Mouse (Mus musculus) spleen, postnatal 4 days (tissue): ENCODE results near the gene Fam78a.

Source experiments
- DNase-seq, 2 experiments: peaks; one replicate each; pipeline ENCODE4 v3.0.0; 2022; ENCODE audit warnings: low spot score in 2 of 2

The Fam78a gene

GRCm38 (mm10) chr2:32102944-32103343 is 18.3 kb upstream of the Fam78a start:
- DNase-seq = no peak

GRCm38 (mm10) chr2:32096122-32096420 is 11.4 kb upstream of the Fam78a start:
- DNase-seq = no peak

- no peak for DNase-seq
Measured at GRCm38 (mm10) chr2:32095351-32096121, 10.9 kb upstream of the Fam78a start, which contains the start of gene Plpp7. TSS of gene Plpp7 (plus strand) at chr2:32095528.

- no peak for DNase-seq
Measured at GRCm38 (mm10) chr2:32094001-32094707, 9.5 kb upstream of the Fam78a start.

GRCm38 (mm10) chr2:32091956-32092355 is 7.3 kb upstream of the Fam78a start:
- DNase-seq = no peak

GRCm38 (mm10) chr2:32090145-32090544 is 5.5 kb upstream of the Fam78a start:
- DNase-seq = no peak

GRCm38 (mm10) chr2:32089606-32090005 is 4.9 kb upstream of the Fam78a start:
- no peak for DNase-seq

- no peak for DNase-seq
Measured at GRCm38 (mm10) chr2:32088372-32088981, 3.8 kb upstream of the Fam78a start.

GRCm38 (mm10) chr2:32087606-32088005 is 2.9 kb upstream of the Fam78a start:
- no peak for DNase-seq

GRCm38 (mm10) chr2:32085231-32085630 is 574 bp upstream of the Fam78a start:
- peak in 1 of 2 experiments; percentile 68 for DNase-seq

- no peak for DNase-seq
Measured at GRCm38 (mm10) chr2:32084872-32085199, 179 bp upstream of the Fam78a start.

GRCm38 (mm10) chr2:32083159-32084011 is 1.3 kb downstream of the Fam78a start:
- DNase-seq = peak; percentile 79 to 90

GRCm38 (mm10) chr2:32082229-32082628 is 2.4 kb downstream of the Fam78a start:
- DNase-seq = peak in 1 of 2 experiments; percentile 74

GRCm38 (mm10) chr2:32081296-32081929 is 3.2 kb downstream of the Fam78a start:
- DNase-seq = no peak

GRCm38 (mm10) chr2:32080681-32081080 is 4.0 kb downstream of the Fam78a start:
- no peak for DNase-seq

- DNase-seq = no peak
Measured at GRCm38 (mm10) chr2:32079191-32079725, 5.4 kb downstream of the Fam78a start.

GRCm38 (mm10) chr2:32078522-32078921 is 6.1 kb downstream of the Fam78a start:
- DNase-seq = peak in 1 of 2 experiments; percentile 47

GRCm38 (mm10) chr2:32077744-32078143 is 6.9 kb downstream of the Fam78a start:
- DNase-seq = no peak

- DNase-seq = no peak
Measured at GRCm38 (mm10) chr2:32075368-32075767, 9.3 kb downstream of the Fam78a start.

- no peak for DNase-seq
Measured at GRCm38 (mm10) chr2:32074404-32074803, 10.3 kb downstream of the Fam78a start.

- DNase-seq = peak in 1 of 2 experiments; percentile 55
Measured at GRCm38 (mm10) chr2:32070747-32071146, 13.9 kb downstream of the Fam78a start.
